Mouse (Mus musculus) kidney, embryonic 14.5 days (tissue): ENCODE results near the gene Cfap61. TPM values are rescaled to one million over a fixed set of nuclear protein-coding genes. Genes with fewer than 3 reads are reported as not detected.

Experiments used
- ATAC-seq: fragments of 200-750 bp; cut with Nextera tagmentation; 2 replicates; pipeline ENCODE4 v1.8.0; 2017; ENCODE audit warnings: moderate number of reproducible peaks, mild to moderate bottlenecking, moderate TSS enrichment, moderate library complexity; ENCODE audit not compliant: low FRiP score, low TSS enrichment
- H3K27ac ChIP-seq: fragments of 300-500 bp; sonication (generic); 2 replicates; pipeline ENCODE4 v1.5.1; 2014; ENCODE audit warnings: low read depth, mild to moderate bottlenecking, low read length, moderate library complexity, mixed read lengths
- H3K27me3 ChIP-seq: fragments of 300-500 bp; sonication (generic); 2 replicates; pipeline ENCODE4 v1.6.1; 2014; ENCODE audit warnings: mild to moderate bottlenecking, low read length; ENCODE audit not compliant: control insufficient read depth, insufficient read depth
- H3K36me3 ChIP-seq: fragments of 300-500 bp; sonication (generic); 2 replicates; pipeline ENCODE4 v1.6.1; 2014; ENCODE audit warnings: low read length, mixed read lengths; ENCODE audit not compliant: control insufficient read depth, insufficient read depth
- H3K4me1 ChIP-seq: fragments of 300-500 bp; sonication (generic); 2 replicates; pipeline ENCODE4 v1.6.1; 2014; ENCODE audit warnings: low read length, mixed read lengths; ENCODE audit not compliant: control insufficient read depth, insufficient read depth
- H3K4me2 ChIP-seq: fragments of 300-500 bp; sonication (generic); replicated peaks from 2 replicates; pipeline ENCODE4 v1.6.1; 2014; ENCODE audit warnings: low read depth, mild to moderate bottlenecking, low read length
- H3K4me3 ChIP-seq: fragments of 300-500 bp; sonication (generic); 2 replicates; pipeline ENCODE4 v1.5.1; 2014; ENCODE audit warnings: mild to moderate bottlenecking, low read length
- H3K9ac ChIP-seq: fragments of 300-500 bp; sonication (generic); 2 replicates; pipeline ENCODE4 v1.6.1; 2014; ENCODE audit warnings: low read depth, mild to moderate bottlenecking, low read length, moderate library complexity
- H3K9me3 ChIP-seq: fragments of 300-500 bp; sonication (generic); 2 replicates; pipeline ENCODE4 v1.6.1; 2016; ENCODE audit warnings: low read length; ENCODE audit not compliant: control insufficient read depth
- WGBS: fragments of 180-500 bp; shearing (Covaris S2); extraction: QIAGEN DNeasy Blood & Tissue Kit; methylation state at CpG from one replicate; pipeline ENCODE4 v1.1.7; 2014; 5-methylcytosine and 5-hydroxymethylcytosine counted together
- polyA plus RNA-seq: library from polyadenylated mRNA; unstranded; fragments of >200 nt; fragmentation: Nextera tagmentation; extraction: Ambion mirVana; gene quantifications from 2 replicates; pipeline ENCODE4 v1.2.1, GENCODE M21; 2014

Cfap61 gene
- polyA plus RNA-seq, 1 experiment from 2014 or later = 0.49 TPM

- Histone ChIP-seq H3K4me1 (no peaks in the 10 kb centered on the region), H3K4me3 (no peak overlapping the region), H3K27me3 (no peaks in the 10 kb centered on the region), H3K9me3 (no peaks in the 10 kb centered on the region), H3K36me3 (no peaks in the 10 kb centered on the region), H3K27ac (no peak overlapping the region), H3K4me2 (no peak overlapping the region), H3K9ac (no peak overlapping the region)
- 56% methylated on average over 16 of the region's 16 CpGs for WGBS
- ATAC-seq = no peak
These were observed 127.1 kb downstream of the Cfap61 start for GRCm38 (mm10) chr2:146061421-146062300.

GRCm38 (mm10) chr2:146062330-146063092 lies 127.9 kb downstream of the Cfap61 start:
- H3K4me1 ChIP-seq = no peaks in the 10 kb centered on the region
- WGBS = 44% methylated on average over 13 of the region's 13 CpGs
- H3K27ac ChIP-seq = no peak overlapping the region
- no peak overlapping the region for H3K4me3 ChIP-seq
- H3K9me3 ChIP-seq = no peaks in the 10 kb centered on the region
- ATAC-seq = no peak
- no peaks in the 10 kb centered on the region for H3K27me3 ChIP-seq
- no peak overlapping the region for H3K9ac ChIP-seq
- H3K4me2 ChIP-seq = no peak overlapping the region
- no peaks in the 10 kb centered on the region for H3K36me3 ChIP-seq

- Histone ChIP-seq H3K27ac (no peak overlapping the region), H3K4me1 (no peaks in the 10 kb centered on the region), H3K4me3 (no peak overlapping the region), H3K36me3 (no peaks in the 10 kb centered on the region), H3K27me3 (no peaks in the 10 kb centered on the region), H3K4me2 (no peak overlapping the region), H3K9ac (no peak overlapping the region), H3K9me3 (no peaks in the 10 kb centered on the region)
- WGBS = 74% methylated on average over 11 of the region's 11 CpGs
- no peak for ATAC-seq
These were observed 128.8 kb downstream of the Cfap61 start for GRCm38 (mm10) chr2:146063093-146064074.

- Histone ChIP-seq H3K4me3 (no peak overlapping the region), H3K4me2 (no peak overlapping the region), H3K27ac (no peak overlapping the region), H3K9me3 (no peaks in the 10 kb centered on the region), H3K36me3 (no peaks in the 10 kb centered on the region), H3K9ac (no peak overlapping the region), H3K27me3 (no peaks in the 10 kb centered on the region), H3K4me1 (no peaks in the 10 kb centered on the region)
- no peak for ATAC-seq
- WGBS = 31% methylated on average over 4 of the region's 4 CpGs
These were observed 132.8 kb downstream of the Cfap61 start for GRCm38 (mm10) chr2:146067364-146067763.

- no peak overlapping the region for H3K4me3 ChIP-seq
- H3K36me3 ChIP-seq = no peaks in the 10 kb centered on the region
- H3K4me2 ChIP-seq = no peak overlapping the region
- H3K9ac ChIP-seq = no peak overlapping the region
- ATAC-seq = no peak
- no peak overlapping the region for H3K27ac ChIP-seq
- H3K27me3 ChIP-seq = no peaks in the 10 kb centered on the region
- no peaks in the 10 kb centered on the region for H3K4me1 ChIP-seq
- H3K9me3 ChIP-seq = no peaks in the 10 kb centered on the region
- WGBS = 52% methylated on average over 6 of the region's 6 CpGs
These were observed 138.7 kb downstream of the Cfap61 start for GRCm38 (mm10) chr2:146073300-146073699.

- 94% methylated on average over 10 of the region's 10 CpGs for WGBS
- H3K4me3 ChIP-seq = no peak overlapping the region
These were observed 142.5 kb downstream of the Cfap61 start for GRCm38 (mm10) chr2:146077117-146077516.

GRCm38 (mm10) chr2:146080282-146080681 lies 145.7 kb downstream of the Cfap61 start:
- H3K36me3 ChIP-seq = no peaks in the 10 kb centered on the region
- no peak overlapping the region for H3K9ac ChIP-seq
- no peaks in the 10 kb centered on the region for H3K27me3 ChIP-seq
- no peak overlapping the region for H3K4me3 ChIP-seq
- no peak for ATAC-seq
- WGBS = 94% methylated on average over 4 of the region's 4 CpGs
- H3K9me3 ChIP-seq = no peaks in the 10 kb centered on the region
- no peaks in the 10 kb centered on the region for H3K4me1 ChIP-seq
- H3K4me2 ChIP-seq = no peak overlapping the region
- no peak overlapping the region for H3K27ac ChIP-seq

More at GRCm38 (mm10) chr2:146077117-146077516, 142.5 kb downstream of the Cfap61 start:
- ATAC-seq = no peak
- H3K9me3 ChIP-seq = no peaks in the 10 kb centered on the region
- H3K27me3 ChIP-seq = no peaks in the 10 kb centered on the region
- no peaks in the 10 kb centered on the region for H3K4me1 ChIP-seq
- no peak overlapping the region for H3K27ac ChIP-seq
- H3K4me2 ChIP-seq = no peak overlapping the region
- no peaks in the 10 kb centered on the region for H3K36me3 ChIP-seq
- H3K9ac ChIP-seq = no peak overlapping the region

GRCm38 (mm10) chr2:146083326-146083871 lies 148.8 kb downstream of the Cfap61 start:
- no peaks in the 10 kb centered on the region for H3K4me1 ChIP-seq
- no peaks in the 10 kb centered on the region for H3K27me3 ChIP-seq
- no peak overlapping the region for H3K4me3 ChIP-seq
- H3K9ac ChIP-seq = no peak overlapping the region
- H3K4me2 ChIP-seq = no peak overlapping the region
- no peak for ATAC-seq
- no peak overlapping the region for H3K27ac ChIP-seq
- 62% methylated on average over 6 of the region's 6 CpGs for WGBS
- H3K9me3 ChIP-seq = no peaks in the 10 kb centered on the region
- H3K36me3 ChIP-seq = no peaks in the 10 kb centered on the region
